Mouse (Mus musculus): ENCODE data around the gene Lmx1b. TPM values are rescaled to one million over a fixed set of nuclear protein-coding genes. Genes with fewer than 3 reads are reported as not detected.
A peak's percentile ranks its signal among the peaks of the same experiment; 100 is the strongest.

Gene Lmx1b
- polyA plus RNA-seq, 1 experiment from 2014 or later = 0.74 TPM

DNA sequence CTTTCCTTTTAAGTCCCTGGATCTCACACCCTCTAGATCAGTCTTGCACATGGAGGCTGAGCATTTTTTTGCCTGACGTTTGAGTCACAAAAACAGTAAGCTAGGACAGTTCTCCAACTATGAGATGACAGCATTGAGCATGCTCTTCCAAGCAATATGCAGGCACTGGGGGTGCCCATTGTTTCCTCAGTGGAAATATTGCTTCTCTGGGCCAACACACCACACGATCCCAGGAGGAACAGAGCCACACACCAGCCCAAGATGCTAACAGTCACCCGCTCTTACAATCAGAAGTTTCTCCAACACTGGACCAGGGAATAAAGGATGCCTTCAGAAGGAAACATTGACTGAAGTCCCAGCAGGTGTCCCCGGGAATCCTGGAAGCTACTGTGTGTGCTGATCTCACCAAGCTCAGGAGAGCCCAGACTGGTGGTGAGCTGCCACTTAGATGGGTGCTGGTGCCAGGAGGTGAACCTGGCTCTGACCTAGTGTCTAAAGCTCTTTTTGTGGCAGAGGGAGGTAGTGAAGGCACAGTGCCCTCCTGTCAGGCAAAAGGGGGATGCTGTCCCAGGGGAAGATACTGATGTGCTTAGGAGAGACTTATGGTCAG lies 5.7 kb downstream of the Lmx1b start:
- Histone ChIP-seq H3K4me2 (replicated peaks) (no peak overlapping the region), H3K9me3 (no peaks in the 10 kb centered on the region), H3K9ac (no peak overlapping the region), H3K4me3 (no peak overlapping the region), H3K36me3 (no peaks in the 10 kb centered on the region), H3K27ac (no peak overlapping the region), H3K27me3 (peaks cover 91% of the 10 kb centered on the region), H3K4me1 (peaks cover 24% of the 10 kb centered on the region)
- 24% methylated on average over 4 of the region's 4 CpGs for WGBS
- no peak for ATAC-seq (ENCODE audit: insufficient number of reproducible peaks, insufficient read depth, low FRiP score, low TSS enrichment)

DNA sequence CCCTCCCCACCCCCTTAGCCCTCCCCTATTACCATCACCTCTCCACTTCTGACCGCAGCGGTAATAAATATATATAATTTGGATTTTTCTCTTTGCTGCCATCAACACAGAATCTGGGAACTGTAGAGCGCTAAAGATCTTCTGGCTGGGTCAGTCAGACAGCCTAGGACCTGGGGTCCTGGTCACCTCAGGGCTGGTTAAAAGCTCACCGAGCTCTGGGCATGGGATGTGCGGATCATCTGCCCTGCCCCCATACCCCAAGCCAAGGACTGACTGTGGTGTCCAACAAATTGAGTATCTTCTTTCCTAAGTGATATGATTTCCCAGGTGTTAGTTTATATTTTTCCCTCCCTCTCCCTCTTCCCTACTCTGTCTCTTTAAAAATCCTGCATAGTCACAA lies 6.4 kb downstream of the Lmx1b start:
- Histone ChIP-seq H3K4me3 (no peak overlapping the region), H3K27ac (no peak overlapping the region), H3K4me2 (replicated peaks) (no peak overlapping the region), H3K9ac (no peak overlapping the region), H3K27me3 (peaks cover 91% of the 10 kb centered on the region), H3K36me3 (no peaks in the 10 kb centered on the region), H3K9me3 (no peaks in the 10 kb centered on the region), H3K4me1 (peaks cover 30% of the 10 kb centered on the region)
- no peak for ATAC-seq (ENCODE audit: insufficient number of reproducible peaks, insufficient read depth, low FRiP score, low TSS enrichment)
- 14% methylated on average over 5 of the region's 5 CpGs for WGBS

DNA sequence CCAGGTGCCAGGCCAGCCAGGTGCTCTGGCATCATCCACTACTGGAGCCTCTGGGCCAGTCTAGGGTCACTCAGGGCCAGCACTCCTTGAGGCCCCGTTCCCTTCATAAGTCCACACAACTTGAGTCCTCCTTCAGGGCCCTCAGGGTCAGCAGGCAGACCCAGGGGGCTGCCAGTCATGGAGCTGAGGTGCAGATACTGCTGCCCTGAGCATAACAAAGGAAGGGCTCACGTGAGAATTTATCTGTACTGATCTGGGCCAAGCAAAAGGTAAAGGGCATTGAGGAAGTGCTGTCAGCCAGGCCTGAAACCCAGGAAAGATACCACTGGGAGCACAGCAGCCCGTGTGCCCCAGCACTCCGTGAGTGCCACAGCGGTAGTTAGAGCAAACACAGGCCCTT lies 7.1 kb downstream of the Lmx1b start:
- Histone ChIP-seq H3K4me2 (replicated peaks) (no peak overlapping the region), H3K27me3 (peaks cover 91% of the 10 kb centered on the region), H3K27ac (no peak overlapping the region), H3K9ac (no peak overlapping the region), H3K9me3 (no peaks in the 10 kb centered on the region), H3K4me3 (no peak overlapping the region), H3K36me3 (no peaks in the 10 kb centered on the region), H3K4me1 (peaks cover 34% of the 10 kb centered on the region)
- WGBS = 9% methylated on average over 5 of the region's 5 CpGs
- ATAC-seq (ENCODE audit: insufficient number of reproducible peaks, insufficient read depth, low FRiP score, low TSS enrichment) = no peak

DNA sequence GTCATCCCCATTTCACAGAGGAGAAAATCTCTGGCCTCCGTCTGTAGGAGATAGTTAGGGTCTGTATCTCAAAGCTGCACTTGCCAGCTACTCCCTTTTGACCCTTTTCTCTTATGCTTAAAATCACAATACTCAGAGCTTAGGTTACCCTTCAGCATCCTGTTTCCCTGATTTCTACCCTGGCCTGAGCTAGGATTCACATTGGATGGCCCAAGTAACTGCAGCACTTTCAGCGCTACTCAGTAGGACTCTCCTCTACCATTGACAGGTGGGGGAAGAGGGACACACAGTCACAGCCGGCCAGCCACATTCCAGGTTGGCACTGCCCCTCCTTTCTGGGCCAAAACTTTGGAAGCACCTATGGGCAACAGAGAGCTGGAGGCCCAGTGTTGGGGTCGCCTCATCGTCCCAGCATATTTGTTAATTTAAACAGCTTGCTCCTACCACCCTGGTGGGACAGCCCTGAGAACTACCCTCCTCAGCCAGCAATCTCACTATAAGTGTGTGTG lies 7.7 kb downstream of the Lmx1b start:
- no peak; the same call in 1 of the 2 replicates for ATAC-seq (ENCODE audit: insufficient number of reproducible peaks, insufficient read depth, low FRiP score, low TSS enrichment)
- peaks cover 91% of the 10 kb centered on the region for H3K27me3 ChIP-seq
- H3K4me2 ChIP-seq (replicated peaks) = no peak overlapping the region
- no peak overlapping the region for H3K9ac ChIP-seq
- peaks cover 34% of the 10 kb centered on the region for H3K4me1 ChIP-seq
- no peaks in the 10 kb centered on the region for H3K9me3 ChIP-seq
- H3K4me3 ChIP-seq = peak overlapping the region; percentile 16; the same call in 1 of the 2 replicates
- 10% methylated on average over 5 of the region's 5 CpGs for WGBS
- no peaks in the 10 kb centered on the region for H3K36me3 ChIP-seq
- H3K27ac ChIP-seq = no peak overlapping the region

DNA sequence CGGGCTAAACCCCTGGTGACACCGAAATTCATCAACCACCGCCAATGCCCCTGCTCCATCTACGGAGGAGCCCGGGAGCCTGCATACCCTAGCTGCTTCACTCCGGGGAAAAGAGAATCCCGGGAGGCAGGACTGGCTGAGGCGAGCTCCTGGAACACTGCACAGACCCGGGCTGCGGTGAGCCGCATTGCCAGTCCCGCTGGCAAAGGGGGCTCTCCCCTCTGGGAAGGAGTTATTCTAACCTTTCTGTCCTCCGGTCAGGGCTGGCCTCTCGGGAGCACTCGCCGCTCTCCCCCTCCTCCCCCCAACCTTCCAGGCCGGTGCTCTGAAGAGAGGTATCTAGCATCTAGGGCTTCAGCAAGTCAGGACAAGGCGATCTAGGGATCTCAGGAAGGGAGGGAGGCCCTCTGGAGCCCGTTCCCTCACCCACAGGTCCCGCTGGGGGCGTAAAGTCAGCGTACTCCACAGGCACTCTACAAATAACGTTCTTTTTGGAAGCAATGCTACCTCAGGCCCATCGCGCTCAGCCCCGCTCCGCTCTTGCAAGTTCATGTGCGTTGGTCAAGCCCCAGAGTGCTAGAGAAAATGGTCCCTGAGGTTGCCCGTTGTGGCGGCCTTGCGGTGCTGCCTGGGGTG lies 8.5 kb downstream of the Lmx1b start:
- H3K4me3 ChIP-seq = peak overlapping the region; percentile 16
- ATAC-seq (ENCODE audit: insufficient number of reproducible peaks, insufficient read depth, low FRiP score, low TSS enrichment) = no peak
- peak overlapping the region; percentile 15; the same call in 1 of the 2 replicates for H3K9ac ChIP-seq
- no peaks in the 10 kb centered on the region for H3K36me3 ChIP-seq
- peaks cover 93% of the 10 kb centered on the region for H3K27me3 ChIP-seq
- H3K9me3 ChIP-seq = no peaks in the 10 kb centered on the region
- H3K4me1 ChIP-seq = peaks cover 41% of the 10 kb centered on the region
- WGBS = under 1% methylated on average over 31 of the region's 31 CpGs
- peak overlapping the region; percentile 48 for H3K4me2 ChIP-seq (replicated peaks)
- no peak overlapping the region for H3K27ac ChIP-seq

DNA sequence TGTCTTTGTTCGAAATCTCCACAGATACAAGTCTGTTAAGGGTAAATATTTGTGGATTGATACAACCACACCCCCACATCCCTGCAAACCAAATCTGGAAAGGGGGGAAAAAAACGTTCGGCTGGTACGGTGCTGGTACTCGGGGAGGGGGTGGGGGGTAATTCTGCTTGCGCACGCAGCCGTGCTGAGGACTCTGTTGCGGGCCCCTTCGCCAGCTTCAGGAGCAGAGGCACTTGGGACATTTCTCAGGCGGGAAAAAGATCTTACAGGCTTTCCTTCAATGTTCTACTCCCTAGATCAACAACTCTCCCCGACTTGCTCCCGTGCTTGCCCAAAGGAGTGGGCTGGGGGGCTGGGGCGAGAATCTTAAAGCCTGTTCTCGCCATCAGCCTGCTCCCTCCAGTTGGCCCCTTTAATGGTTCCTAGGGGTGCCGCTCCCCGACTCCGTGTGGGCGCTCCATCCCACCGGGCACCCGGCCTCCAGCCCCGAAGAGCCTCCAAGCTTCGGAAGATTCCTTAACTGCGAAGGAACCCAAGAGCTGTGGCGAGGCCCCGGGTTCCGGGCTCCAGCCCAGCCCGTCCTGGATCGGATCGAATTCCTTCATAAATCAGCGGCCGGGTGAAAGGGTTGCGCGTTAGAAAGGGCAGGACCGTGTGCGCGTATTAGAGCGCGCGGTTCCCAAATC lies 9.1 kb downstream of the Lmx1b start:
- Histone ChIP-seq H3K36me3 (no peaks in the 10 kb centered on the region), H3K9me3 (no peaks in the 10 kb centered on the region), H3K27ac (no peak overlapping the region), H3K4me1 (peaks cover 47% of the 10 kb centered on the region), H3K4me3 (peak overlapping the region; percentile 16), H3K9ac (peak overlapping the region; percentile 15; the same call in 1 of the 2 replicates), H3K4me2 (replicated peaks) (peak overlapping the region; percentile 48), H3K27me3 (peaks cover 97% of the 10 kb centered on the region)
- no peak for ATAC-seq (ENCODE audit: insufficient number of reproducible peaks, insufficient read depth, low FRiP score, low TSS enrichment)
- under 1% methylated on average over 40 of the region's 40 CpGs for whole genome bisulfite sequencing

DNA sequence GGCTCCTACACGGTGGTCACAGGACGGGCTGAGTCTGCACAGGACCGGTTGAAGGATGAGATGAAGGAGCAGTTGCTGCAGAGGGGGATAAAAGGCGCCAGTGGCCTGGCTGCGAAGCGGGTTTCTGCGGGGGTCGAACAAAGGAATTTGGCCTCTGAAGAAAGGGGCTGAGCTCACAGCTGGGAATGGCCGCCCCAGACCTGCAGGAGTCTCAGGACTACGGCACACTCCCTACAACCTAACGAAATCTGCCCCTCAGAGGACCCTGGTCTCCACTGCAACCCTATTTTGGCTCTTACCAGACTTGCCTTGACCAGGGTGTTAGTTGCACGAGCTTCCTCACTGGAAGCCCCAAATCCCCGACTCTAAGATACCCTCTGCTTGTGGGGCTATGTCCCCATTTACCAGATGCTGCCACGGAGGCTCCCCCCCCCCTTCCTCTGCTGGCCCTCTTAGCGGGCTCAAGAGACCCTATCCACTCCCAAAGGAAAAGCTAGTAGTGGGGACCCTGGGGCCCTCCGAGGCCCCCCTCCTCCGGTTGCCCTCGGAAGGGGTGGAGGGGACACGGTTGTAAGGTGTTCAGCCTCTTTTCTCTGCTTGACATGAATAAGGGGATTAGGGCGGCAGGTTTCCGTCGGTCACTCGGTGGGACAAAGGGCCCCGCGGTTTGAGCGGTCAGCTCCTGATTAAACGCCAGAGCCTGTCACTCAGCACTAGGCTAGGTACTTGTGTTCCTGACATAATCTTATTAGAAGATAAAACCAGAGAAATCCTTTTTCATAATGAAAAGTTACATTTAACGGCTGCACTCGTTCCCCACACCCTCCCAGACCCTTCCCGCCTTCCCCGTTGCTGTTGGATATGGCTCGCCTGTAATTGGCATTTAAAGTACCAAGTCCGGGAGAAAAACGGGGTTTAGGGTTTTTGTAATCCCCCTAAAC lies 10.0 kb downstream of the Lmx1b start:
- peaks cover 53% of the 10 kb centered on the region for H3K4me1 ChIP-seq
- no peaks in the 10 kb centered on the region for H3K36me3 ChIP-seq
- H3K27me3 ChIP-seq = peaks cover 97% of the 10 kb centered on the region
- no peaks in the 10 kb centered on the region for H3K9me3 ChIP-seq
- peak overlapping the region; percentile 48 for H3K4me2 ChIP-seq (replicated peaks)
- H3K4me3 ChIP-seq = peak overlapping the region; percentile 16; the same call in 1 of the 2 replicates
- no peak overlapping the region for H3K27ac ChIP-seq
- no peak for ATAC-seq (ENCODE audit: insufficient number of reproducible peaks, insufficient read depth, low FRiP score, low TSS enrichment)
- H3K9ac ChIP-seq = peak overlapping the region; percentile 30; the same call in 1 of the 2 replicates
- 3% methylated on average over 34 of the region's 34 CpGs for WGBS

DNA sequence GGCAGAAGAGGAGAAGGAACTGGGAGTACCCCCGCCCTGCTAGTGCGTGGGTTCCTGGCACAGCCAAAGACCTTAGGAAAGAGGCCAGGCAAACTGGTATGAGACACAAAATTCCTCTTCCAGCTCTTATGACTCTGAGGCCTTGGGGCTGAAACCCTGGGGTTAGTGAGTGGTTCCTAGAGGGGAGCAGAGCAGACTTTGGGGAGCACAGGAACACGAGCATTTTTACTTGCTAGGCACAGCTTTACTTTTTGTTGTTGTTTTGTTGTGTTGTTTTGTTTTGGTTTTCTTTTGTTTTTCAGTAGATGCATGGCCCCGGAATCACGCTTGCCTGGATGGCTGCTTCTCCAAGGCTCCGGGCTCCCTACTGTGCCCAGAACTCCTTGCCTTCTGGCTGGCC lies 10.7 kb downstream of the Lmx1b start:
- Histone ChIP-seq H3K4me1 (peaks cover 53% of the 10 kb centered on the region), H3K9ac (peak overlapping the region; percentile 30; the same call in 1 of the 2 replicates), H3K4me3 (no peak overlapping the region), H3K4me2 (replicated peaks) (no peak overlapping the region), H3K27ac (no peak overlapping the region), H3K36me3 (no peaks in the 10 kb centered on the region), H3K9me3 (no peaks in the 10 kb centered on the region), H3K27me3 (peaks cover 95% of the 10 kb centered on the region)
- no peak for ATAC-seq (ENCODE audit: insufficient number of reproducible peaks, insufficient read depth, low FRiP score, low TSS enrichment)
- 13% methylated on average over 6 of the region's 6 CpGs for WGBS

DNA sequence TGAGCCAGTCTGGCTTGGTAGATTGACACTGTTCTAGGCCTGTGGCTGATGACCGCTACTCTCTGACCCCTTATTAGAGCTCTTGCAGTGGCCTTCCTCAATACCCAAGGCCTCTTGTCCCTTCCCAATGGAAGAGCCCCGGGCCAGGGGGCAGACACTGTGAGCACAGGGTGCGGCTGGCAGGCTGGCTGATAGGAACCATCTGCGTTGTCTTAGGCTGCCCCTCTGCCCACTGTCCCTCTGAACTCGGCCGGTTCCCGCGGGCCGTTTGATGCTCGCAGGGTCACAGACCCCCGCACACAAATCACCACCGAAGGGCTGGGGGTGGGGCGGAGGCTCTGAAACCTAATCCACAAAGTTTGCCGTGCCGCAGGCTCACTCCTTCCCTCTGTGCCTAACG lies 11.5 kb downstream of the Lmx1b start:
- WGBS = 1% methylated on average over 16 of the region's 16 CpGs
- H3K9ac ChIP-seq = no peak overlapping the region
- no peaks in the 10 kb centered on the region for H3K36me3 ChIP-seq
- no peak for ATAC-seq (ENCODE audit: insufficient number of reproducible peaks, insufficient read depth, low FRiP score, low TSS enrichment)
- H3K4me1 ChIP-seq = peaks cover 53% of the 10 kb centered on the region
- no peak overlapping the region for H3K4me2 ChIP-seq (replicated peaks)
- peaks cover 90% of the 10 kb centered on the region for H3K27me3 ChIP-seq
- no peak overlapping the region for H3K27ac ChIP-seq
- no peak overlapping the region for H3K4me3 ChIP-seq
- no peaks in the 10 kb centered on the region for H3K9me3 ChIP-seq

DNA sequence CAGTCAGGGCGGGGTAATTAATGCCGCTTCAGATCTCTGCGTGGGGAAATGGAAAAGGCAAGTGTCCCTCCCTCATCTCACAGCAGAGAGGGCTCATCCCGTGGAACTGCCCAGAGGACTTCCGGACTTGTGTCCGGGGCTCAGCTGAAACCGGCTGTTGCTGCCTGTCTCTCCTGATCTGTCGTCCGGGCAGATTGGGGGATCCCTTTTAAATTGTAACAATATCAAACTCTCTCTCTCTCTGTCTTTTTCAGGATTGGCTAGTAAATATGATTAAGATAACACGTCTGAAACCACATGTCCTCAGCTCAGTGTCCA lies 13.3 kb downstream of the Lmx1b start:
- H3K9ac ChIP-seq = no peak overlapping the region
- no peaks in the 10 kb centered on the region for H3K9me3 ChIP-seq
- H3K4me1 ChIP-seq = peaks cover 50% of the 10 kb centered on the region
- ATAC-seq (ENCODE audit: insufficient number of reproducible peaks, insufficient read depth, low FRiP score, low TSS enrichment) = no peak
- H3K4me2 ChIP-seq (replicated peaks) = peak overlapping the region; percentile 21
- no peaks in the 10 kb centered on the region for H3K36me3 ChIP-seq
- no peak overlapping the region for H3K27ac ChIP-seq
- peaks cover 84% of the 10 kb centered on the region for H3K27me3 ChIP-seq
- no peak overlapping the region for H3K4me3 ChIP-seq
- 17% methylated on average over 10 of the region's 10 CpGs for WGBS

Measured in embryonic facial prominence, embryonic 12.5 days (tissue).